Mouse (Mus musculus): Measurements from ENCODE around the gene Ly6g6d.
"Not testable (repeated sequence)": the region's sequence is repeated elsewhere in the genome, so short reads cannot be mapped to it uniquely, and the experiment has no call there.

The Ly6g6d gene

GRCm38 (mm10) chr17:35047688-35048087, 30.2 kb downstream of the Ly6g6d start:
- no peak for DNase-seq

GRCm38 (mm10) chr17:35046681-35047455, 31.0 kb downstream of the Ly6g6d start, which contains the start of gene Msh5:
Msh5 (minus strand) TSS chr17:35046745.
- DNase-seq, result peak; percentile 88

GRCm38 (mm10) chr17:35045807-35046680, 31.8 kb downstream of the Ly6g6d start:
- no peak for DNase-seq

GRCm38 (mm10) chr17:35044904-35045806, 32.7 kb downstream of the Ly6g6d start:
- no peak for DNase-seq

- DNase-seq, result no peak
Observed at GRCm38 (mm10) chr17:35043794-35044193, 34.1 kb downstream of the Ly6g6d start.

GRCm38 (mm10) chr17:35039121-35039873, 38.6 kb downstream of the Ly6g6d start:
- DNase-seq, result peak; percentile 36

- no peak for DNase-seq
Observed at GRCm38 (mm10) chr17:35034896-35035295, 43.0 kb downstream of the Ly6g6d start.

- not testable (repeated sequence) for DNase-seq
Observed at GRCm38 (mm10) chr17:35033703-35034102, 44.2 kb downstream of the Ly6g6d start.

- no peak for DNase-seq
Observed at GRCm38 (mm10) chr17:35032323-35032870, 45.5 kb downstream of the Ly6g6d start.

- no peak for DNase-seq
Observed at GRCm38 (mm10) chr17:35031880-35032279, 46.0 kb downstream of the Ly6g6d start.

- DNase-seq, result no peak
Observed at GRCm38 (mm10) chr17:35031272-35031671, 46.6 kb downstream of the Ly6g6d start.

GRCm38 (mm10) chr17:35029691-35030532, 48.0 kb downstream of the Ly6g6d start:
- DNase-seq, result no peak

- DNase-seq, result no peak
Observed at GRCm38 (mm10) chr17:35028315-35028714, 49.5 kb downstream of the Ly6g6d start.

- DNase-seq, result no peak
Observed at GRCm38 (mm10) chr17:35027277-35028068, 50.4 kb downstream of the Ly6g6d start, which contains the start of gene Sapcd1. Sapcd1 (minus strand) TSS chr17:35028016.

GRCm38 (mm10) chr17:35026206-35026605, 51.7 kb downstream of the Ly6g6d start:
- no peak for DNase-seq

- DNase-seq, result no peak
Observed at GRCm38 (mm10) chr17:35024691-35025488, 53.0 kb downstream of the Ly6g6d start.

- DNase-seq, result no peak
Observed at GRCm38 (mm10) chr17:35024261-35024660, 53.6 kb downstream of the Ly6g6d start.

- DNase-seq, result no peak
Observed at GRCm38 (mm10) chr17:35023756-35024155, 54.1 kb downstream of the Ly6g6d start.

GRCm38 (mm10) chr17:35023221-35023620, 54.6 kb downstream of the Ly6g6d start:
- no peak for DNase-seq
